Mouse (Mus musculus) heart, adult 2 months (tissue): ENCODE measurements around the gene Ola1.

Experiments used
- CTCF ChIP-seq: fragments of 200-600 bp; IDR thresholded peaks from 2 replicates; pipeline ENCODE4 v1.8.1; 2022; ENCODE audit warnings: antibody characterized with exemption, mild to moderate bottlenecking, moderate library complexity
- EP300 ChIP-seq: fragments of 200-500 bp; IDR thresholded peaks from 2 replicates; pipeline ENCODE4 v1.6.1; 2011; ENCODE audit warnings: low read depth, low read length, control low read depth; ENCODE audit not compliant: insufficient read depth
- POLR2A ChIP-seq: fragments of 200-500 bp; IDR thresholded peaks from 2 replicates; pipeline ENCODE4 v1.6.1; 2011; ENCODE audit warnings: mild to moderate bottlenecking, low read depth, low read length, control low read depth; ENCODE audit not compliant: insufficient read depth

DNA sequence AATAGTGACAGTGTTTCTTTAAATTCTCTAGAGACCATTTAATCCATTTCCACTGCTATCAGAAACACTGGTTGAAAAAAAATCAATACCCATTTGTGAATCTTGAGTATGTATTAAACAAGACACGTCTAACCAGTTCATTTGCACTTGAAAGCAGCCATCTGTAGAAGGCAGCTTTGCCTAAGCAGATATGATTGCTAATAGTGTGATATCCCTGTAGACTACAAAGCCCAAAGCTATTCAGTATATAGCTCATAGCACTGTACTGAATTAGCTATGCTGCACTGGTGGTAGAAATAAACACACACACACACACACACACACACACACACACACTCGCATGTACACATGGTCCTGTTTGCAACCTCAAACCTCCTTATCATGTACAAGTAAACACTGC is 123.4 kb downstream of the Ola1 start:
- TF ChIP-seq CTCF (no peak), EP300 (no peak), POLR2A (no peak)
